Mouse (Mus musculus) E14TG2a.4 (cell line): ENCODE data around the gene Stpg4.

Experiments used
- H3K27me3 ChIP-seq: 2 replicates; pipeline ENCODE4 v1.6.1; 2014; ENCODE audit warnings: low read length, control low read depth; ENCODE audit not compliant: insufficient read depth
- H3K36me3 ChIP-seq: 2 replicates; pipeline ENCODE4 v1.6.1; 2014; ENCODE audit warnings: low read length, control low read depth; ENCODE audit not compliant: insufficient read depth
- H3K4me1 ChIP-seq: replicated peaks from 2 replicates; pipeline ENCODE4 v1.6.1; 2014; ENCODE audit warnings: low read depth, low read length, control low read depth
- H3K4me3 ChIP-seq: replicated peaks from 2 replicates; pipeline ENCODE4 v1.5.1; 2014; ENCODE audit warnings: mild to moderate bottlenecking, low read length
- H3K9me3 ChIP-seq: 2 replicates; pipeline ENCODE4 v1.6.1; 2014; ENCODE audit warnings: low read length, control low read depth
- CTCF ChIP-seq: conservative IDR thresholded peaks from 2 replicates; pipeline ENCODE4 v1.5.1; 2014; ENCODE audit warnings: low read length
- NANOG ChIP-seq: IDR thresholded peaks from 2 replicates; pipeline ENCODE4 v1.6.1; 2014; ENCODE audit warnings: borderline replicate concordance, low read length, mixed read lengths
- POU5F1 ChIP-seq: IDR thresholded peaks from 2 replicates; pipeline ENCODE4 v1.6.1; 2014; ENCODE audit warnings: low read length, borderline replicate concordance

The Stpg4 gene

GRCm38 (mm10) chr17:87356261-87356660, 71.3 kb downstream of the Stpg4 start:
- TF ChIP-seq NANOG: no peak
- TF ChIP-seq POU5F1: no peak
- TF ChIP-seq CTCF: no peak

DNA sequence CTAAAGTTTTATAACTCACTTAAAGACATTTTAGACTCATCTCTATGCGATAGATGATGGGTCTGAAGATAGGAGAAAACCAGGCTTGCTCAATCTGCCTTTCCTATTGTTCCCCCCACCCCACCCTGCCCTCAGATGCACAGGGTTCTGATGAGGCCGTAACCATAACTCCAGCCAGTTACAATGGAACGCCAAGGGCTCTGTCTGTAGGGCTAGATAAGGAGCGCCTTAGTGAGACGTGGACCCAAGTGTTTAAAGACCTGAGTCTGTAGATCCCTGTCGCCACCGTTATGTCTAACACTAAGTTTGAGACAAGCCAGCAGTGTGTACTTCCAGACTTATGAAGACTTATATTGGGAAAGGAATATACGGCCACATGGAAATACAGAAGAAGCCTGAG, 72.1 kb downstream of the Stpg4 start:
- TF ChIP-seq CTCF (no peak), POU5F1 (no peak), NANOG (no peak)
- Histone ChIP-seq H3K27me3 (no peaks in the 10 kb centered on the region), H3K4me3 (no peak overlapping the region), H3K9me3 (no peaks in the 10 kb centered on the region), H3K36me3 (no peaks in the 10 kb centered on the region), H3K4me1 (peaks cover 33% of the 10 kb centered on the region)

More at GRCm38 (mm10) chr17:87356261-87356660, 71.3 kb downstream of the Stpg4 start:
- Histone ChIP-seq H3K4me1 (peaks cover 31% of the 10 kb centered on the region), H3K27me3 (no peaks in the 10 kb centered on the region), H3K36me3 (no peaks in the 10 kb centered on the region), H3K4me3 (no peak overlapping the region), H3K9me3 (no peaks in the 10 kb centered on the region)

DNA sequence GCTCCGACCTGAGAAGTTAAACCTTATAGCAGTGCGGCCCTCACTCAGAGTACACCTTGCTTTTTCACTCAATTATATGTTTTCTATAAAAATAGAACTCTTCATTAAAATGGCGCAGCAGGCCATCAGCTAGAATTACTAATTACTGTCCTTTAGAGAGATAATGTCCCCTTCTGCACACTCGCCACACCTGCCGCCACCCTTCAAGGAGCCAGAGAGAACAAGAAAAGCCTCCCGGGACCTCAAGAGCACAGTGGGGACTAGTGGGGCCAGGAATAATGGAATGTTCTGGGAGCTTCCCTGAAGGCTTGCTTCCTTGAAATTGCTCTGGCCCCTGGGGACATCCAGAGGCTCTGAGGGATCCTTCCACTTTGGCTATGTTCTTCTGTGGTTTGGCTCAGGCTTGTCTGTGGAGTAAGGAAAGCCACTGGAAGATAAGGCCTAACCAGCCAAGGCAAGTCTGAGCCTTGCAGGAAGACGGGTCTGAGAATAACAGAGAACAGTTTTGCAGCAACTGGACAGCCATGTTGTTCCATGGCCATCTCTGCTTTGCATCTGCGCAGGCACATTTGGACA, 73.7 kb downstream of the Stpg4 start:
- H3K9me3 ChIP-seq: no peaks in the 10 kb centered on the region
- no peak overlapping the region for H3K4me3 ChIP-seq
- H3K36me3 ChIP-seq: no peaks in the 10 kb centered on the region
- TF ChIP-seq NANOG (no peak), POU5F1 (no peak), CTCF (no peak)
- no peaks in the 10 kb centered on the region for H3K27me3 ChIP-seq
- peaks cover 40% of the 10 kb centered on the region for H3K4me1 ChIP-seq

- Histone ChIP-seq H3K4me1 (peaks cover 44% of the 10 kb centered on the region), H3K9me3 (no peaks in the 10 kb centered on the region), H3K36me3 (no peaks in the 10 kb centered on the region), H3K4me3 (no peak overlapping the region), H3K27me3 (no peaks in the 10 kb centered on the region)
- TF ChIP-seq POU5F1: no peak
- TF ChIP-seq NANOG: no peak
- no peak for TF ChIP-seq CTCF
Observed at GRCm38 (mm10) chr17:87352898-87353225, 74.7 kb downstream of the Stpg4 start.

DNA sequence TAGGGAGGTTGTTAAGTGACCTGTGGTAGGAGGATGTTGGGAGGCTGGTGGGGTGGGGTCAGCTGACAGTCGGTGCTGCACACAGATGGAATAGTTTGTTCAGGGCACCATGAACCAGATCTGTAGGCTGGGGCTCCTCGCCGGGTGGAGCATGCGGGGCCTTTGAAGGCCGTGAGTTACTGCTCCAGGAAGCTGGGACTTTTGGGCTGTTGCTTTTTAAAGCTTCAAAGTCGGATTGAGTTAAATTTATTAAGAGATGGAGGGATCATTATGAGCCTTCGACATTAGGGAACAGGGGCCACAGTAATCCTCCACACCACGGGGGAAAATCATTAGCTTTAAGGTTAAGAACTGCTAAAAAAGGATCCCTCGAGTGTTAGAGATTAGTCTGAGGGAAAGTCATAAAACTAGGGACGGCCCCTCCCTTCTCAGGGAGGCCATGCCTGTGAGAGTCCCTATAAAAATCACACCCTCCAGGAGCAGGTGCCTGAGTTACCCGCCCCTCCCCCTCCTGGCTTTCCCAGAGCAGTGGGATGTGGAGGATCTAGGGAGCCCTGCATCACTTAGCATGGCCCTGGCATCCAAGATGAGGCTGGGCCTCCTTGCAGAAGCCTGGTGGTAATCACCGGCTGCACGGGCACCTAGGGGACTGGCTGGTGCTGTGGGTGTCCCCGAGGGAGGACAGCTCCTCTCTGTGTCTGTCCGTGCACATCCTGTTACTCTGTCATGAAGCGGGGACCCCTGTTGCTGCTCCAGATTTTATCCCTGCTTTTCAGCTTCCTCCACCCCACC, 75.2 kb downstream of the Stpg4 start:
- TF ChIP-seq POU5F1 (no peak), CTCF (no peak), NANOG (no peak)
- Histone ChIP-seq H3K4me3 (no peak overlapping the region), H3K36me3 (no peaks in the 10 kb centered on the region), H3K4me1 (peaks cover 44% of the 10 kb centered on the region), H3K27me3 (no peaks in the 10 kb centered on the region), H3K9me3 (no peaks in the 10 kb centered on the region)

- Histone ChIP-seq H3K4me3 (peak overlapping the region; percentile 13; the same call in 1 of the 2 replicates), H3K9me3 (no peaks in the 10 kb centered on the region)
- TF ChIP-seq CTCF (no peak), POU5F1 (no peak), NANOG (no peak)
Observed at GRCm38 (mm10) chr17:87351241-87352105, 76.1 kb downstream of the Stpg4 start.

GRCm38 (mm10) chr17:87350471-87351240, 76.9 kb downstream of the Stpg4 start:
- H3K36me3 ChIP-seq: no peaks in the 10 kb centered on the region
- TF ChIP-seq CTCF (no peak), NANOG (no peak), POU5F1 (no peak)
- no peaks in the 10 kb centered on the region for H3K9me3 ChIP-seq
- H3K4me1 ChIP-seq: peaks cover 50% of the 10 kb centered on the region
- no peaks in the 10 kb centered on the region for H3K27me3 ChIP-seq
- peak overlapping the region; percentile 13; the same call in 1 of the 2 replicates for H3K4me3 ChIP-seq

More at GRCm38 (mm10) chr17:87351241-87352105, 76.1 kb downstream of the Stpg4 start:
- Histone ChIP-seq H3K4me1 (peaks cover 44% of the 10 kb centered on the region), H3K36me3 (no peaks in the 10 kb centered on the region), H3K27me3 (no peaks in the 10 kb centered on the region)
